Mouse (Mus musculus) gastrocnemius, adult 8-10 months (tissue): ENCODE data around the gene Ccdc97. TPM values are rescaled to one million over a fixed set of nuclear protein-coding genes. Genes with fewer than 3 reads are reported as not detected.

Experiments
- DNase-seq, 2 experiments: peaks; one replicate each; pipeline ENCODE4 v3.0.0; 2022; ENCODE audit warnings: low spot score in 2 of 2
- total RNA-seq, 4 experiments: library from RNA; stranded (reverse); gene quantifications; 2 replicates each; pipeline ENCODE4 v1.2.4; 2022

The Ccdc97 gene
- 10 to 100 TPM; 42.1 to 47.9 (median 46.9) TPM for total RNA-seq

- DNase-seq = peak; percentile 90 to 91
Observed at GRCm38 (mm10) chr7:25718788-25719417, at the start of gene Ccdc97. TSS of gene Ccdc97 (minus strand) at chr7:25719088.

- DNase-seq = no peak
Observed at GRCm38 (mm10) chr7:25768229-25768628, 49.3 kb upstream of the Ccdc97 start.

- no peak for DNase-seq
Observed at GRCm38 (mm10) chr7:25766108-25766507, 47.2 kb upstream of the Ccdc97 start.

- DNase-seq = no peak
Observed at GRCm38 (mm10) chr7:25764221-25764620, 45.3 kb upstream of the Ccdc97 start.

GRCm38 (mm10) chr7:25763678-25764077 is 44.8 kb upstream of the Ccdc97 start:
- no peak for DNase-seq

- DNase-seq = peak in 1 of 2 experiments; percentile 14
Observed at GRCm38 (mm10) chr7:25761354-25761753, 42.5 kb upstream of the Ccdc97 start.

GRCm38 (mm10) chr7:25756011-25756410 is 37.1 kb upstream of the Ccdc97 start:
- peak; percentile 87 for DNase-seq

- peak; percentile 40 to 47 for DNase-seq
Observed at GRCm38 (mm10) chr7:25755468-25755833, 36.6 kb upstream of the Ccdc97 start.

GRCm38 (mm10) chr7:25754738-25755467 is 36.0 kb upstream of the Ccdc97 start, which contains the start of gene Hnrnpul1:
TSS of gene Hnrnpul1 (minus strand) at chr7:25754757.
- DNase-seq = peak; percentile 98 to 99

GRCm38 (mm10) chr7:25754439-25754737 is 35.5 kb upstream of the Ccdc97 start:
- DNase-seq = no peak

- DNase-seq = peak in 1 of 2 experiments; percentile 46
Observed at GRCm38 (mm10) chr7:25753643-25754438, 35.0 kb upstream of the Ccdc97 start.

- DNase-seq = no peak
Observed at GRCm38 (mm10) chr7:25753076-25753475, 34.2 kb upstream of the Ccdc97 start.

- no peak for DNase-seq
Observed at GRCm38 (mm10) chr7:25746844-25747243, 28.0 kb upstream of the Ccdc97 start.

GRCm38 (mm10) chr7:25738277-25738676 is 19.4 kb upstream of the Ccdc97 start:
- no peak for DNase-seq

GRCm38 (mm10) chr7:25736920-25737319 is 18.0 kb upstream of the Ccdc97 start:
- no peak for DNase-seq

- DNase-seq = no peak
Observed at GRCm38 (mm10) chr7:25734991-25735390, 16.1 kb upstream of the Ccdc97 start.

- DNase-seq = no peak
Observed at GRCm38 (mm10) chr7:25731294-25732055, 12.6 kb upstream of the Ccdc97 start.

GRCm38 (mm10) chr7:25729862-25730261 is 11.0 kb upstream of the Ccdc97 start:
- peak; percentile 67 to 71 for DNase-seq

GRCm38 (mm10) chr7:25729396-25729795 is 10.5 kb upstream of the Ccdc97 start:
- DNase-seq = no peak

- DNase-seq = no peak
Observed at GRCm38 (mm10) chr7:25727800-25728199, 8.9 kb upstream of the Ccdc97 start.

GRCm38 (mm10) chr7:25725886-25726285 is 7.0 kb upstream of the Ccdc97 start:
- no peak for DNase-seq
